Mouse (Mus musculus) right cerebral cortex, postnatal 10 days (tissue): ENCODE measurements around the gene Itpr2.

Source experiments
- DNase-seq, 2 experiments: peaks; one replicate each; pipeline ENCODE4 v3.0.0; 2021; ENCODE audit warnings: low spot score in 2 of 2

The Itpr2 gene

DNA sequence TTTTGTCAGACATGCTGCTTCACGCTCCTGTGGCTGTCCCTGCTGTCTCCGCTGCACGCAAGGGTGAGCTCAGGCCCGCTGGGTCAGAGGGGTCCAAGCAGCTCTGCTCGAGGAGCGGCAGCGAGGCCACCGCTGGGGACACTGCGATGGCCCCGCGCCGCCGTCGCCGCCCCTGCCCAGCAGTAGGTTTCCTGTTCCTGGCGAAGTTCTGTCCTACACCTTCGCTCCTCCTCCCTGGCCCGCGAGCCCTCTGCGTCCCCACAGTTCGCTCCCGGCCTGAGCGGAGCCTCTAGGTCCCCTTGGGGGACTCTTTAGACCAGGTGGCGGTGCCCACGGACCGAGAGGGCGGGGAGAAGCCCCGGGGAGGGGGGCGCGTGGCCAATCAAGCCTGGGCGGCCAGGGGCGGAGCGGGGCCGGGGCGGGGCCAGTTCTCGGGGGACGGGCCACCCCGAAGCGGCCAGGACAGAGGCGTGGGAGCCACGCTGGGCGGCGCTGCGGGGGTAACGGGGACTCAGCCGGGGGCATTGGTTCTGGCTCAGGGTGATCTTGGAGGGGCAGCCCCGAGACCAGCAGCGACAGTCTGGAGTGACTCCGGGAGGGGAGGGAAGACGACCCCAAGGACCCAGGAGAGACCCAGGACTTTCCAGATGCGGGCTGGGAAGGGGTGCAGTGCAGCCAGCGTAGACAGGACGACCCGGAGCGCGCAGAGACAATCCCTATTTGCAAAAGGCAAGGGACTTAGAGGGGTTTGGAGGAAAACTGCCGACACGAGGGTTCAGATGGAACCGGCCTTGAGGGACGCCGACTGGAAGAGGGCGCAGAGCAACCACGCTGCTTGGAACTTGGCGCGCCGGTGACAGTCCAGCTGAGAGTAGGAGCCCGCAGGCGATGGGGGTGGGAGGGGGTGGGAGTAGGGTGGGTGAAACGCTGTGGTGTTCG is at the start of gene Itpr2:
Gene Itpr2, minus strand, starts transcription at position 358 of the 939 bp plus-strand sequence.
- DNase-seq, result peak; percentile 82 to 89

DNA sequence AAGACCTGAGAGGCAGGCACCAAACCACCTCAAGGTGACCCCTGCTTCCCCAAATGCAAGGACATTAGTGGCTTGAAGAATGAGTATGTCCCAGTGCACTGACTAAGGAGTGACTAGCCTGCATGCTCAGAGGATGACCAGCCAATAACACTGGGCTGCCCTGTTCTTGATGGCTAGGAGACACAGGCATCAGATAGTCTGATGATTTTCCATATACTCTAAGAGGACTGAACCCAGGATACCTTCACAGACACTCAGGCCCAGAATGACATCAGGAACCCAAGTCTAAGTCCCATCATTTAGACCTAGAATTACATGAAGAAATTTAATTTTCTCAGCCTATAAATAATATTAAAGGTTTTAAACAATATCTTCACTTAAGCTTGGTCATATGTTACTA is 49.3 kb upstream of the Itpr2 start:
- DNase-seq, result no peak

DNA sequence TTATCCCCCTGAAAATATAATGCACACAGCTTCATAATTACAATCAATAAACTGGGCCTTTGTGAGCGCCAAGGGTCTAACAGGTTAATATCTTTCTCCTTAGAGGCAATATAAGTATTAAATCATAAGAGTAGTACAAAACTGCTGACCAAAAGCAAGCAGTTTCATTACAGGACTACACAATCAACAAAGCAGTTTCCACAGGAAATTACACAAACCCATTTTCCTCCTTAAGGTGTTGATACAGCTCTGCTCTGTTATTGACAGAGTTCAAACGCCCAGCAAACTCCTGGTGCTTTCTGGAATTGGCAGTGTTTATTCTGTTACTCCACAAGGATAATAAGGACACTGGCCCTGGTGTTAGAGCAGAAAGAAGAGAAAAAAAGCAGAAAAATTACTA is 48.4 kb upstream of the Itpr2 start:
- no peak for DNase-seq

DNA sequence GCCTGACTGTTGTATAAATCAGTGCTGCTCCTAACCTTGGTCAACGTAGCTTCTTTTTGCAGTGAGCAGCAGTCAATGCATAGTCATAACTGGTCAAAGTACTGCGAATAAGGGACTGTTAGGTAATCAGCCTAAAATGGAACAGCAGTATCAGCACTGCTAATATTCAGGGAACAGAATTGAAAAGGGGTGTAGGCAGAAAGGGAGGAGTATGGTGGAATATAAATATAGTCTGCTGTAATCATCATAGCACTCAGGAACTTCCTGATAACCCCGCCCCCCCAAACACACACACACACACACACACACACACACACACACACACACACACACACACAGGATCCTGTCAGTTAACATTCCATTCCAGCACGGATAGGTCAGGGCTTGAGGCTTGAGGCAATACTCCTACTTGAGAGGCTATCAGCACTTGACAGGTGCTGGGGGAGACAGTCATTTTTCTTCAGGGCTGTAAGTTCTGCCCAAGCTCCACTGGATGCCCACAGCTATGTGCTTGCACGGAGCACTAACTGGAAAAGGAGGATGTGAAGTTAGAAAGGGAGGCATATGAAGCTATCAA is 43.4 kb upstream of the Itpr2 start:
- DNase-seq, result no peak

DNA sequence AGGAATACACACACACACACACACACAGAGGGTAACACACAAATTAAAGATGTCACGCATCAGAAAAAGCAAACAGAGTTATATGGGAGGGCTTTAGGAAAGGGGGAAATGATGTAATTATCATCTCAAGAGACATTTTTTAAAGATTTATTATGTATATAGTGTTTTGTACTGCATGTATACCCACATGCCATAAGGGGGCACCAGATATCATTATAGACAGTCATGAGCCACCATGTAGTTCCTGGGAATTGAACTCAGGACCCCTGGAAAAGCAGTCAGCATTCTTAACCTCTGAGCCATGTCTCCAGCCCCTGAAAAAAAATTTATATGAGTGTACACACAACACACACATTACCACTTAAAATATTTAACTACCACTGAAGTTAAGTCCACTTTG is 42.6 kb upstream of the Itpr2 start:
- DNase-seq, result no peak

DNA sequence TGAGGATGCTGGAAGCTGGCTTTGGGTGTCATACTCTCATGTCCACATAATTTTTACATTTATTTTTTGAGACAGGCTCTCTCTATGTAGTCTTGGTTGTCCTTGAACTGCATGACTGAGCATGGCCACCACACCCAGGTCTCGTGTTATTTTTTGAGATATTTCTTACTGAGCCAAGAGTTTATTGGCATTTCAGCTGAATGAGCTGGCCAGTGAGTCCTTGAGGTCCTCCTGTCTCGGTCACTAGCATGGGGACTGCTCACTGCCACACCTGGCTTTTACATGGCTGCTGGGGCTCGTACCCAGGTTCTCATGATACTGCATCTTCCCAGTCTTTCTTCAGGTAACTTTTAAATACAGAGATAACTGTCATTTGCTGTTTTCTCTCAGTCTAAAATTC is 38.4 kb upstream of the Itpr2 start:
- DNase-seq, result no peak

DNA sequence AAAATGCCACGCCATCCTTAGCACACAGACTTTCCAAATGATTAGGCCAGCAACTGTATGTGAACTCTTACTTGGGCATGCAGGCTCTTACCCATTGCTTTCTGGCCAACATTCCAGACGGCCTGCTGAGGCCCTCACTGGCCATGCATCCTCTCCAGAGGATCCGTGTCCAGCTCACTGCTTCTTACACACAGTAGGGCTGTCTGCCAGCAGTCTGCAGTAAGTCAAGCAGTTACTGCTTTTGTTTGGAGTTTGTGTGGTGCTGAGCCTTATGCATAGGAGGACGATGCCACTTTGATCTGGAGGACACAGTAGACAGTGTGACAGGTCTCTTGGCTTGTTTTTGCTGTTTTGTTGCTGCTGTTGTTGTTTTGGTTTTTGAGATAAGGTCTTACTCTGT is 36.6 kb upstream of the Itpr2 start:
- no peak for DNase-seq

DNA sequence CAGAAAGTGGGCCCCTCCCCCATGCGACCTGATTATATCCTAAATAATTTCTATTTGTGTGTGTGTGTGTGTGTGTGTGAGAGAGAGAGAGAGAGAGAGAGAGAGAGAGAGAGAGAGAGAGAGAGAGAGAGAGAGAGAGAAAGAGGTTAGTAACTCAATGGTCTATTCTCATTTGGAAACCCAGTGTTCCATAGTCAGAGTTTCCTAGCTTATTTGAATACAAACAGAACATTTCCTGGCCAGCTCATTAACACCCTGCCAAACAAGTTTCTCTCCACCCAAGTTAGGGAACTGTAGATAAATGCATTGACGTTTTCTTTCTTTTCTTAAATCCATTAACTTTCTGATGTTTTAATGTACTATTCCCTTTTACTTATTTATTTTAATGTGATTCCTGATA is 36.0 kb upstream of the Itpr2 start:
- DNase-seq, result no peak

DNA sequence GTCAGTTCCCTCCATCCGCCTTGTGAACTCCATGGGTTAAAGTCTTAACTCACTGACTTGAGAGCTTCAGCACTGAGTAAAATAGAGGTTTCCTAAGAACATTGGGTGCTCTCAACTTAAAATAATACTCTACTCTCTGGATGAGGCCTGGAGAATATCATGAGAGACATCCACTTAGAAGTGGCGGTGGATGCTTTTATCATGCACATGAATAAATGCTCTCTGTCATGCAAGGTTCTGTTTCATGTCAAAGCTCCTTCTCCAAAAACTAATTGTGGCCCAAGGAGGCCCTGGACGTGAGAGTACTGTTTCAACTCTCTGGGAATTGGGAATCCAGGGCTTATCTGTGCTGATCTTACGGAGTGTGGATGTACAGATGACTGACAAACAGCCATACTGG is 35.1 kb upstream of the Itpr2 start:
- no peak for DNase-seq

DNA sequence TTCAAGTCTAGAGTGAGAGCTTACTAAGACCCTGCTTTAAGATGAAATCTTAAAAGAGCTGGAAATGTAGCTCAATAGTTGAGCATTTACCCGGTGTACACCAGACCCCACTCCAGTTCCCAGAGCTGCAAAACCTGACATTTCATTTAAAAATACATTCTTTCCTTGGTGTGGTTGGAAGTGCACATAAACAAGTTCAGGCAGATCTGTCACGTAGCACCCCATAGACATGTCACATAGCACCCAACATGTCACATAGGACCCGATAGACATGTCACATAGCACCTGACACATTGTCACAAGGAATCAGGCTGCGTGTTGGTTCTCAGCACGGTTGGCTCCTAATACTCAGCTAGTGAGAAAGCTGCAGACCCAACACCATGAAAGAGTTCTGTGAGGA is 33.5 kb upstream of the Itpr2 start:
- DNase-seq, result no peak

DNA sequence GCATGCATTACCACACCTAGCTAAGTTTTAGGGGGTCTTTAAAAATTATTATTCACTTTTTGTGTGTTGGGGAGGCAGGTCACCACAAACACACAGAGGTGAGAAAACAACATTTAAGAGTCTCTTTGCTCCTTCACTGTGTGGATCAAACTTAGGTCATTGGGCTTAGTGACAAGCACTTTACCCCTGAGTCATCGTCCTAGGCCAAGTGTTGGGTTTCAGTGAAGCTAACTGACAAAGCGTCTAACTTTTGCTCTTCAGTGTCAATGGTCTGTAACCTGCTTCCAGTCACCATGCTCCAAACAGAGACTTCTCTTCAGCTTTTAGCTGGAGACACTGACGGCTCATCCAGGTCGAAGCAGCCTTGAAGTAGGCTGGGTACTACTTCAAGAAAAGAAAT is 31.1 kb upstream of the Itpr2 start:
- no peak for DNase-seq

DNA sequence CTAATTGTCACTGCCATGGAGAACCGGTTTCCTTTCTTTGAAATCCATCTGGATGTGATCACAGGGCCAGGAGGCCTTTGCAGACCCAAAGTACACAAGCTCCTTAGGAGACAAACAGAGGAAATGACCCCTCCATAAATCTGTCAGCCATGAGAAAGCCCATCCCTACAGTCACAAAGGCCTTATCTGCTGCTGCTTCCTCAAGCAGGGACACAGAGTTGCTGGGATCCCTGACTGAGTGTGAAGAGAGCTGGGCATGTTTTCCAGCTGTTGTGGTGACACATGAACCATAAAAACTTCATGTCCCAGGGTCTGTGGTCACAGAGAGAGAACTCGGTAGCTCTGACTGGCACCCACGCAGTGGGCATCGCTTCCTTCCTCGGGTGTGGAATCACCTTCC is 28.7 kb upstream of the Itpr2 start:
- DNase-seq, result no peak

DNA sequence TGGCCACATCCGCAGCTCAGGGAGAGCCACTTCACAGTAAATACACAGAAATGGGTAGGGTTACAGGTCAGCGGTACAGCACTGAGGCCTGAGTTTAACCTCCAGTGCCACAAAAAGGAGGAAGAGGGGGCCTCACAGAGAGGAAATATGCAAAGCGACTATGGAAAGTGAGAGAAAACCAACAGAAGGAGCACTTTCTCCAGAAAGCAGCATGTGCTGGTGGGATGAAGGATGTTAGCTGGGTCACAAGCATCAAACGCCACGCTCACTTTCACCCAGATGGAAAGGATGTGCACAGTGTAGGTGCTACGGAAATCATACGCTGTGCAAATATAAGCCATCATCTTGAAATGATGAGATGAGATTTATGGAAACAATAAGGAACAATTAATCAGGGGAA is 28.3 kb upstream of the Itpr2 start:
- no peak for DNase-seq

DNA sequence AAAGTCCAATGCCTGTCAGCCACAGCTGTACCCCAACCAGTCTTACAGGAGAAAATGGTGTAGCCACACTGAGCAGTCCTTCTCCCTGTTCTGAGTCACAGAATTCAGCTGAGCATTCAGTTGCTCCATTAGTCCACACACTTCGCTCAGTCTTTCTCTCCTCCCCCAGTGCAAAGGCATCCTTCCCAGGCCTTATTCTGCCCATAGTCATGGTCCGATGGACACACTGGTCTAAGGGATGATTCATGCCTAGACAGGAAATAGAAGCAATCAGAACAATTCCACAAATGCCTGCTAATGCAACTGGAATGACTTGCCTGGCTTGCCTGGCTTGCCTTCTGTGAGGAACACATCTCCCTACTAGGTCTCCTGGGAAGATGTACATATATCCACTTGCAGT is 25.5 kb upstream of the Itpr2 start:
- DNase-seq, result no peak

DNA sequence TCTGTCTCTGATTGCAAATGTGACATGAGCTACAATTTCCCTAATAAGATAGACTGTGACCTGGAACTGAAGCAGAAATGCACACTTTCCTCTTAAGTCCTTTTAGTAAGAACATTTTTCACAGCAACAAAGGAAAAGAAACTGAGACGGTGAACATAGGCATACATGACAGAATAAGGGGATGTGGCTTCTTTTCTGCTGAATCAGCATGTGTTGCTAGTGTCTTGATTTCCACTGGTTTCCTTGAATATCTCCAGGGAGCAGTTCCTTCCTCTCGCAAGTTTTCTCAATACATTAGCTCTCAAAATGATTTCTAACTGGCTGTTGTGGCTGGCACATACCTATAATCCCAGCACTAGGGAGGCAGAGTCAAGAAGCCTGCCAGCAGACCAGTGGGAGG is 23.5 kb upstream of the Itpr2 start:
- DNase-seq, result no peak

DNA sequence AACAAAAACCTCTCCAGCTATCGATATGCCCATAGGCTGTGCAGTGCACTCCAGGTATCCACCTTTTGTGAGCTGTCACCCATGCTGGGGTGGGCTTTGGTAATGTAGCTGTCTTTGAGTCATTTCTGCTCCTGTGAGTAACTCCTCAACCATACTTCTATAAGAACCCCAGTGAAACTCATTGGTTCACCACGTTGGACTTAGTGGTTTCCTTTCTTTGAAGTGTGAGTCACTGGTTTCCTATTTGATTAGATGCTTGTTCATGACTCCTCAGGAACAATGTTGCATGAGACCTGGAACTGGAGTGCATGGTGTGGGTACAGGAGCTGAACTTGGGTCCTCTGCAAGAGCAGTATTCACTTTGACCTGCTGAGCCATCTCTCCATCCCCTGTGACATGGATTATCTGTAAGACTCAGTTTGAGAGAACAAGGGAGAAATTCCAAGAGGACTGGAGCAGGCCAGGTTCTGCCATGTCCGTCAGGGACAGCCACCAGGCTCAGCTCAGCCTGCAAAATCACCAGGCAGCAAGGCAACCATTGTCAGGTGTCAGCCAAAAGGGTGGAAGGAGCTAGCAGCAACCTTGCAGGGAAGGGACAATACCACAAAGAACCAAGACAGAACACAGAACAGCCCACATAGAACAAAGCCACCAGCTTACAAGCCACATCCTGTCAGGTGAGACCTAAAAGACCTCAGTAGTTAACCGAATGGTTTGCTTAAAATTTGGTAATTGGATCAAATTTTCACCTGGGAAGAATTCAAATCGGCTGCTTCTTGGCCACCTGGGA is 19.6 kb upstream of the Itpr2 start:
- no peak for DNase-seq

DNA sequence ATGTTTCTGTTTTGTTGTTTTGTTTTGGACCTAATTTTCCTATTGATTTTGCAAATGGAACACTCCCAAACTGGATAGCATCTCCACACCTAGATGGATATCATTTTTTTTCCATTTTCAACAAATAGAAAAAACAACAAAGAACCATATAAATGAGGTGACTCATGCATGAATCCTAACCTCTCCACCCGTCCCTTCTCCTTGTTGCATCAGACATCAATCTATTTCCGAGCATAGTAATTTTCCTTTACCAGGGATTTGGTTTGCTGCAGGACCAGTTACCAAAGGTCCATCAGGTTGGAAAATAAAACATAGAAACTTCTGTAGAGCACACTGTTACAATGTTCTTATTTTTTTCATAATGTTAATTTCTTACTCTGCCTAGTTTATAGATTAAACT is 17.0 kb upstream of the Itpr2 start:
- DNase-seq, result no peak

DNA sequence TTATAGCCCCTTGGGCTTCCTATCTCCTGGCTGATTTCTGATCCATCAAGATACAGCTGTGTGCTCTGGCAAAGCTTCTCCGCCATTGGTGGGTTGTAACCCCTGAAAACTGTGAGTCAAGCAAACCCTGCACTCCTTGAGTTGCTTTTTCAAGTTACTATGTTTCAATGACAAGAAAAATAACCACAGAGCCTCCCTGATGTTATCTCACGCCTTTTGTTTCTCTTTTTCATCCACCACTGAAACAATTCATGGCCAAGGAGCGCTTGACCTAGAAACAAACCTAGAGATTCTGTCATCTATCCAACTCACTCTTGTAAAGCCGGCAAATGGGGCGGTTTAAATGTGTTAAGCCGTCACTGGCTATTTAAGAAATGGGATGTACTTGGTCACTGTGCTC is 13.9 kb upstream of the Itpr2 start:
- no peak for DNase-seq

DNA sequence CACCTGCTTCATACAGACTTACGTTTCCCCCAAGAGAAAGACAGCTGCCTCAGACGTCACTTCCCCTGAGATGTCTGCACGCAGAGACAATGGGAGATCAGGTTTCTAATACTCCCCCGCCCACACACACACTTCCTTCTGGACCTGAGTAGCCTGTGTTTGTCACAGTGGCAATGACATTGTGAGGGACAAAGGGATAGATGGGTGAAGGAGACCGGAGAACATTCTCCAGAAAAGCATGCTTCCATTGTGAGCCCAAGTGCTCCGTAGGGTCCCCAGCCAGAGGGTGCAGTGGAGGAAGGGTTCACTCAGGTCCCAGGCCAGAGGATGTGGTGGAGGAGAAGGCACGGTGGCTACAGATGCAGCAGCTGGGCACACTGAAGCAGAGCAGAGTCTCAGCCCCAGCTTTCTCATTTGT is 12.5 kb upstream of the Itpr2 start:
- no peak for DNase-seq

DNA sequence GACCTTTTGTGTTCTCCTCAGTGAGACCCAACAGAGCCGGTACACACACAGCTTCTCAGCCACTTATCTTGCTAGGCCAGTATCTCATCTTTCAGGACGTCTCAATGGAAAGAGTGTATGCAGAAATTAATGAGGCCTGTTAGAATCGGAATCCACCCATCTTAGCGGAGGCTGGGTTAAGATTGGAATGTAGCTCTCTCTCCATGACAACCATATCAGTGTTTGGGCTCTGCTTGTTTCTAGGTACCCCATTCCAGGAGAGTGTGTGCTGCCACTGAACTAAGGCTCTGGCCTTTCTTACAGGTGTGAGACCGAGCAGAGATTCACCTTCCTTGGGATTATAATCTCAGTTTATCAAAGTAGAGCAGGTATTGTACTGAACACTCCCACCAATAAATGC is 11.9 kb upstream of the Itpr2 start:
- DNase-seq, result no peak

DNA sequence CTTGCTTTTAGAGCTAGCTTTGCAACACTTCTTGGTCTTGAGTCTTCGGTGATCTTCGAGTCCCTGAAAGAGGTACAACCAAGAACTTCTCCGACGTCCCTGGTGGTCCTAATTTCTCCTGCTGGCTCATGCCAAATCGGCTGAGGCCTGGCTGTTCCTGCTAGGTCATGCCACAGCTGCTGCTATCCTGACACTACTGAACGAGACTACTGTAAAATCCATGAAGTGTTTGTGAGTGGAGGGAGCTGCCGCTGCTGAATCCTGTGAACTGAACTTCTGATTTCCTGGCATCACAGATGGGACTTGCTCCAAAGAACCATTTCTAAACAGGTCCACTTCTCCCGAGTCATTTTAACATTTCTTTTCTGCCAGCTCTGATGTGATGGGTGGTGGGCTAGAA is 11.4 kb upstream of the Itpr2 start:
- DNase-seq, result no peak

DNA sequence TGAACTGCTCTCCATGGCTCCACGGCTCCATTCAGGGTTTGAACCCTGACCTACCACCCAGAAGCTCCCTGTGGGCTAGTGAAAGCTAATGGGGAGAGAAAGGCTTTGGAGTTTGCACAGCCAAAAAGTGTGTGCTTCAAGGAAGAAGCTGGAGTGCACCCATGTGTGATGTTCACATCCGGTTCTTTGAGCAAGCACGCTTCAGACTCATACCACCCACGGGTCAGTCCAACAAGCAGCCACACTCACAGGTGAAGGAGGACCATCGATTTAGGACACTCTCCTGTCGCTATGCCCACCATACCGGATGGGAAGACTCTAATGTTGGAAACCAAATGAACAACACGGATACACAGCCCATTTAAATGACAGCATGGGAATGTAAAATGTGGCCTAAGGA is 9.5 kb upstream of the Itpr2 start:
- no peak for DNase-seq

DNA sequence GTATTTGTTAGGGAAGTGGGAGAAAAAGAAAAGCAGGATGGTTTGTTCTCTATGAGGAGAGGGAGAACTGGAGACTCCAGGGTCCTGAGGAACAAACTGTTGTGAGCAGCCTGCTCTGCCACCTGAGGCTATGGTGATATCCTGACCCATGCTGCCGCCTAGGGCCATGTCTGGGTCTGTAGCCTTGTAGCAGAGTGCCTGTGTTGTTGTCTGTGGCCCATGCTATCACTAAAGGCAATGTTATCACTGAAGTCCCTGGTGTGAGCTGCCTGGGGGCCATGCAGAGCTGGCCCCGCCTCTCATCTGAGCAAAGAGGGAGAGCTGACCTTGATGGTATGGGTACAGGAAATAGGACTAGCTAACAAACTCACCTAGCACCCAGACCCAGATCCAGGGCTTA is 7.9 kb upstream of the Itpr2 start:
- DNase-seq, result no peak
